Mouse (Mus musculus): ENCODE measurements around the gene Ltbp4. TPM values are rescaled to one million over a fixed set of nuclear protein-coding genes. Genes with fewer than 3 reads are reported as not detected.

Ltbp4 gene
- polyA plus RNA-seq, 1 experiment from 2014 or later = 75.9 TPM

- H3K36me3 ChIP-seq = no peaks in the 10 kb centered on the region
- H3K4me1 ChIP-seq (replicated peaks) = peaks cover 57% of the 10 kb centered on the region
- no peak for ATAC-seq
- WGBS = 6% methylated on average over 8 of the region's 8 CpGs
- H3K9ac ChIP-seq = peak overlapping the region; percentile 87
- peak overlapping the region; percentile 91 for H3K27ac ChIP-seq
- peak overlapping the region; percentile 92 for H3K4me2 ChIP-seq (replicated peaks)
- H3K4me3 ChIP-seq (replicated peaks) = peak overlapping the region; percentile 64
- H3K27me3 ChIP-seq (replicated peaks) = peaks cover 49% of the 10 kb centered on the region
- no peaks in the 10 kb centered on the region for H3K9me3 ChIP-seq
Measured at GRCm38 (mm10) chr7:27331854-27332253, 5.6 kb downstream of the Ltbp4 start.

GRCm38 (mm10) chr7:27331541-27331851 lies 6.0 kb downstream of the Ltbp4 start:
- Histone ChIP-seq H3K4me2 (replicated peaks) (peak overlapping the region; percentile 92), H3K4me3 (replicated peaks) (peak overlapping the region; percentile 64), H3K4me1 (replicated peaks) (peaks cover 56% of the 10 kb centered on the region), H3K9me3 (no peaks in the 10 kb centered on the region), H3K9ac (peak overlapping the region; percentile 47), H3K36me3 (no peaks in the 10 kb centered on the region), H3K27ac (peak overlapping the region; percentile 91), H3K27me3 (replicated peaks) (peaks cover 51% of the 10 kb centered on the region)
- no peak for ATAC-seq
- WGBS = 2% methylated on average over 8 of the region's 8 CpGs

- under 1% methylated on average over 39 of the region's 39 CpGs for WGBS
- Histone ChIP-seq H3K9me3 (no peaks in the 10 kb centered on the region), H3K36me3 (no peaks in the 10 kb centered on the region), H3K9ac (peak overlapping the region; percentile 47), H3K4me3 (replicated peaks) (peak overlapping the region; percentile 64), H3K27me3 (replicated peaks) (peaks cover 50% of the 10 kb centered on the region), H3K27ac (peak overlapping the region; percentile 91), H3K4me1 (replicated peaks) (peaks cover 56% of the 10 kb centered on the region), H3K4me2 (replicated peaks) (peak overlapping the region; percentile 92)
- ATAC-seq = peak; percentile 70
Measured at GRCm38 (mm10) chr7:27330709-27331540, 6.6 kb downstream of the Ltbp4 start.

GRCm38 (mm10) chr7:27329981-27330380 lies 7.5 kb downstream of the Ltbp4 start:
- Histone ChIP-seq H3K4me2 (replicated peaks) (peak overlapping the region; percentile 92), H3K27me3 (replicated peaks) (peaks cover 56% of the 10 kb centered on the region), H3K36me3 (no peaks in the 10 kb centered on the region), H3K9me3 (no peaks in the 10 kb centered on the region), H3K4me3 (replicated peaks) (peak overlapping the region; percentile 64; the same call in 1 of the 2 replicates), H3K27ac (no peak overlapping the region), H3K4me1 (replicated peaks) (peaks cover 56% of the 10 kb centered on the region), H3K9ac (no peak overlapping the region)
- WGBS = 25% methylated on average over 17 of the region's 17 CpGs
- no peak for ATAC-seq

GRCm38 (mm10) chr7:27329326-27329947 lies 8.1 kb downstream of the Ltbp4 start:
- Histone ChIP-seq H3K36me3 (no peaks in the 10 kb centered on the region), H3K4me2 (replicated peaks) (peak overlapping the region; percentile 92), H3K9ac (no peak overlapping the region), H3K4me3 (replicated peaks) (peak overlapping the region; percentile 25; the same call in 1 of the 2 replicates), H3K27ac (no peak overlapping the region), H3K4me1 (replicated peaks) (peaks cover 52% of the 10 kb centered on the region), H3K27me3 (replicated peaks) (peaks cover 52% of the 10 kb centered on the region), H3K9me3 (no peaks in the 10 kb centered on the region)
- ATAC-seq = peak; percentile 9; the same call in 1 of the 2 replicates
- WGBS = 7% methylated on average over 45 of the region's 45 CpGs

- Histone ChIP-seq H3K4me1 (replicated peaks) (peaks cover 44% of the 10 kb centered on the region), H3K36me3 (0 out of 2 replicates have a peak, but pooled peaks cover 2% of the 10 kb centered on the region), H3K4me3 (replicated peaks) (no peak overlapping the region), H3K27ac (no peak overlapping the region), H3K9ac (no peak overlapping the region), H3K9me3 (no peaks in the 10 kb centered on the region), H3K27me3 (replicated peaks) (peaks cover 44% of the 10 kb centered on the region), H3K4me2 (replicated peaks) (no peak overlapping the region)
- no peak for ATAC-seq
- WGBS = 39% methylated on average over 16 of the region's 16 CpGs
Measured at GRCm38 (mm10) chr7:27328648-27329047, 8.8 kb downstream of the Ltbp4 start.

- Histone ChIP-seq H3K9ac (no peak overlapping the region), H3K27ac (no peak overlapping the region), H3K9me3 (no peaks in the 10 kb centered on the region), H3K4me2 (replicated peaks) (no peak overlapping the region), H3K36me3 (peaks cover 6% of the 10 kb centered on the region; the same call in 1 of the 2 replicates), H3K4me3 (replicated peaks) (no peak overlapping the region), H3K4me1 (replicated peaks) (peaks cover 40% of the 10 kb centered on the region), H3K27me3 (replicated peaks) (peaks cover 39% of the 10 kb centered on the region)
- ATAC-seq = no peak
- WGBS = 84% methylated on average over 11 of the region's 11 CpGs
Measured at GRCm38 (mm10) chr7:27328161-27328560, 9.3 kb downstream of the Ltbp4 start.

- WGBS = 93% methylated on average over 8 of the region's 8 CpGs
- Histone ChIP-seq H3K4me1 (replicated peaks) (peaks cover 38% of the 10 kb centered on the region), H3K9ac (no peak overlapping the region), H3K27ac (no peak overlapping the region), H3K4me2 (replicated peaks) (no peak overlapping the region), H3K27me3 (replicated peaks) (peaks cover 33% of the 10 kb centered on the region), H3K4me3 (replicated peaks) (no peak overlapping the region), H3K9me3 (no peaks in the 10 kb centered on the region), H3K36me3 (peaks cover 7% of the 10 kb centered on the region; the same call in 1 of the 2 replicates)
- no peak for ATAC-seq
Measured at GRCm38 (mm10) chr7:27327500-27327899, 10.0 kb downstream of the Ltbp4 start.

GRCm38 (mm10) chr7:27326101-27326880 lies 11.2 kb downstream of the Ltbp4 start:
- Histone ChIP-seq H3K4me2 (replicated peaks) (peak overlapping the region; percentile 60), H3K4me3 (replicated peaks) (no peak overlapping the region), H3K9me3 (no peaks in the 10 kb centered on the region), H3K4me1 (replicated peaks) (peaks cover 32% of the 10 kb centered on the region), H3K9ac (no peak overlapping the region), H3K27ac (no peak overlapping the region), H3K36me3 (peaks cover 7% of the 10 kb centered on the region; the same call in 1 of the 2 replicates), H3K27me3 (replicated peaks) (peaks cover 25% of the 10 kb centered on the region)
- ATAC-seq = no peak
- WGBS = 56% methylated on average over 34 of the region's 34 CpGs

- Histone ChIP-seq H3K27ac (no peak overlapping the region), H3K27me3 (replicated peaks) (peaks cover 25% of the 10 kb centered on the region), H3K36me3 (peaks cover 7% of the 10 kb centered on the region; the same call in 1 of the 2 replicates), H3K9ac (peak overlapping the region; percentile 30; the same call in 1 of the 2 replicates), H3K4me2 (replicated peaks) (peak overlapping the region; percentile 60), H3K4me3 (replicated peaks) (peak overlapping the region; percentile 30), H3K9me3 (no peaks in the 10 kb centered on the region), H3K4me1 (replicated peaks) (peaks cover 27% of the 10 kb centered on the region)
- peak; percentile 41 for ATAC-seq
- 12% methylated on average over 24 of the region's 24 CpGs for WGBS
Measured at GRCm38 (mm10) chr7:27325697-27326096, 11.8 kb downstream of the Ltbp4 start.

- Histone ChIP-seq H3K27me3 (replicated peaks) (peaks cover 25% of the 10 kb centered on the region), H3K27ac (no peak overlapping the region), H3K4me2 (replicated peaks) (no peak overlapping the region), H3K9ac (no peak overlapping the region), H3K36me3 (peaks cover 7% of the 10 kb centered on the region; the same call in 1 of the 2 replicates), H3K4me3 (replicated peaks) (no peak overlapping the region), H3K4me1 (replicated peaks) (peaks cover 25% of the 10 kb centered on the region), H3K9me3 (no peaks in the 10 kb centered on the region)
- ATAC-seq = no peak
- WGBS = 57% methylated on average over 20 of the region's 20 CpGs
Measured at GRCm38 (mm10) chr7:27324928-27325327, 12.6 kb downstream of the Ltbp4 start.

- Histone ChIP-seq H3K27ac (no peak overlapping the region), H3K4me1 (replicated peaks) (peaks cover 17% of the 10 kb centered on the region), H3K4me2 (replicated peaks) (no peak overlapping the region), H3K9ac (no peak overlapping the region), H3K36me3 (peaks cover 7% of the 10 kb centered on the region; the same call in 1 of the 2 replicates), H3K27me3 (replicated peaks) (peaks cover 25% of the 10 kb centered on the region), H3K4me3 (replicated peaks) (no peak overlapping the region), H3K9me3 (no peaks in the 10 kb centered on the region)
- no peak for ATAC-seq
- WGBS = 95% methylated on average over 11 of the region's 11 CpGs
Measured at GRCm38 (mm10) chr7:27324161-27324560, 13.3 kb downstream of the Ltbp4 start.
